Mouse (Mus musculus): Measurements from ENCODE around the gene Pip4p1.

The Pip4p1 gene

GRCm38 (mm10) chr14:50892541-50893459 is 37.9 kb downstream of the Pip4p1 start:
- DNase-seq: no peak

GRCm38 (mm10) chr14:50892091-50892490 is 38.6 kb downstream of the Pip4p1 start:
- no peak for DNase-seq

GRCm38 (mm10) chr14:50891621-50892020 is 39.0 kb downstream of the Pip4p1 start:
- no peak for DNase-seq

- DNase-seq: no peak
These were observed 54.3 kb downstream of the Pip4p1 start for GRCm38 (mm10) chr14:50876236-50876950.

Measured in kidney, adult 9 months (tissue).